Mouse (Mus musculus) regulatory T cell (primary cell): ENCODE data around the gene Clcf1.

Source experiments
- in situ Hi-C: fragments of 300-600 bp; cut with MboI, MseI; formaldehyde crosslinking; loops from one replicate; pipeline ENCODE4 v1.15.1; 2025; ENCODE audit warnings: high pct_unique_total_duplicates

Gene Clcf1

GRCm38 (mm10) chr19:4216041-4216685, 2.1 kb downstream of the Clcf1 start:
- in situ Hi-C loops: no loop called here

GRCm38 (mm10) chr19:4217140-4217539, 3.1 kb downstream of the Clcf1 start:
- in situ Hi-C loops: no loop called here

GRCm38 (mm10) chr19:4217855-4218254, 3.8 kb downstream of the Clcf1 start:
- in situ Hi-C loops: no loop called here

GRCm38 (mm10) chr19:4218293-4218692, 4.3 kb downstream of the Clcf1 start:
- in situ Hi-C loops: no loop called here

GRCm38 (mm10) chr19:4218784-4219183, 4.7 kb downstream of the Clcf1 start:
- in situ Hi-C loops: no loop called here

- in situ Hi-C loops: no loop called here
These were observed 5.9 kb downstream of the Clcf1 start for GRCm38 (mm10) chr19:4219943-4220342.

DNA sequence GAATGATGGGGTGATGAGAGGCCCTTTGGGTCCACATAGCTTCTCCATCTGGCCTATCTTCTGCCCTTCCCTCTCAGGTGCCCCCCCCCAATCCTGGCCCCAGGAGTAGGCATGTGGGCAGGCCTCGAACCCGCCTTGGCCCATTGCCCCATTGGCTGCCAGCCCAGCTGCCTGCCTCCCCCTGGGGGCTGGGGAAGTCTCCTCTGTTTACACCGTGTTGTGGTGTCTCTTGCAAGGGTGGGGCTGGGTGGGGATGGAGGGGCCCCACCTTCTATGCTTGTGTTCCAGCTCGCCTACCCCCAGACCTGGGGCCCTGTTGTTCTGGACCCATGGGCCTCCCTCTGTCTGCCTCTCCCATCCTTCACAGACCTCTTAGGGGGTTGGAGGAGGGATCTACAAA, 6.4 kb downstream of the Clcf1 start:
- in situ Hi-C loops: no loop called here

DNA sequence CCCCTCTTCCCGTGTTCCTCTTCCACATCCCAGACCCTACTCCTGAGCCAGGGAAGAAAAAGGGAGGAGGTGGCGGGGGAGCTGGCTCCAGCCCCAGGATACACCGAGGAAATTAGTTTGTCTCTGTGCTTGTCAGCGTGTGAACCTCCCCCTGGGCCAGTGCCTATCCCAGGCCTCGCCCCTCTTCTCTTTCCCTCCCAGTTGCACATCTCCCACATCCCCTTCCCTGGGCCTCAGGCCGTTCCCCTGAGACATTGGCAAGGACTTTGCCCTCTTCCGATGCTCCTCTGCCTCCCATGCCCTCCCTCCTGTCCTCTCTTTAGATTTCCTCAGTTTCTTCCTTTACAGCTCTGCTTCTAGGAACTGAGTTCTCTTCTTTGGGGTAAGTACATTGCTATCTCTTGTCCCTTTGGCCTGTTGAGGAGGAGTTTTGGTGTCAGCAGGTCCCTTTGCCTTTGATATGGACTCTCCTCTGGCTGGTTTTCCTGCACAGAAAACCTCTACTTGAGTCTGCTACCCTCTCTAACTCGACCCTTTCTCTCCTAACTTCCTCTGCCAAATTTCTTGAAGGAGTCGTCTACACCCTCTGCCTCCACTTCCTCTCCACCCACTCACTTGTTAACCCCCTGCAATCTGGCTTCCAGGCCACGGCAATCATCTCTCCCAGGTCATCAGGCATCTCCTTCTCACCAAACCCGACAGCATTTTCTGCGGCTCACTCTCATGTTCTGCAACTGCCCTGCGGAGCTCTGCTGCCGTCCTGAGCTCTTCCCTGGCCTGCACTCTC, 7.1 kb downstream of the Clcf1 start:
- in situ Hi-C loops: no loop called here

GRCm38 (mm10) chr19:4222165-4222564, 8.1 kb downstream of the Clcf1 start:
- in situ Hi-C loops: no loop called here

GRCm38 (mm10) chr19:4226779-4227178, 12.7 kb downstream of the Clcf1 start:
- in situ Hi-C loops: no loop called here

- in situ Hi-C loops: no loop called here
These were observed 13.4 kb downstream of the Clcf1 start for GRCm38 (mm10) chr19:4227446-4227845.

DNA sequence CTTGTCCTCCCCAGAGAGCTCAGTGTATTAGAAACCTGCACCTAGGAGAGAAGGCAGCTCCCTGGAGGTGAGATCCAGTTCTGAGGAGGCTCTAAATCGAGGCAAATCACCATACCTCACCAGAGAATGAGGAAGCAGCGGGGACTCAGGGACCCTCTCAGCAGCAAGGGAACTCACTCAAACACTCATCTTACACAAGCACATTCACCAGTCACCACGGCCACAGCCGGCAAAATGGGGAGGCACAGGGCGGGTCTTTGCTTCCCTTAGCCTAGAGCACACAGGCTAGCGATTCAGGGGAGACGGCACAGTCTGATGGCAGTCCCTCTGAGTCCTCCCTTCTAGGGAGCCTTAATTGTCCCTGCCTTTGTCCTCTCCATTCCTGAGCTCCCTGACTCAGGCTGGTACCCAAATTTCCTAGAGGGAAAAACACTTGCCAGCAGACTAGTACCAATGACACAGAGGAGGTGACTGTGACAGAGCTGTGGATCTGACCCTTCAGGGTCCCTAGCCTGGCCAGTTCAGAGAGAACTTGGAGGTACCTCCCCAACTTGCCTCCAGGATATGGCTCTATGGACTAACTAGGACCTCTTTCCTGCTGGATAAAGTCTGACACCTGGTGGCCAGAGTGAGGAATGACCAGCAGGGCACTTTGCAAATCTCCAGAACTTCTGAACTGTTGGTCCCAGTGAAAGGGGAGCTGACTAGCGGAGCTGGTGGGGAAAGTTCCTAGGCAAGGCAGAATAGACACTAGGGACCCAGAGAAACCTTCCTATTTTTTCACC, 14.0 kb downstream of the Clcf1 start:
- in situ Hi-C loops: no loop called here

GRCm38 (mm10) chr19:4228891-4229290, 14.9 kb downstream of the Clcf1 start:
- in situ Hi-C loops: no loop called here

DNA sequence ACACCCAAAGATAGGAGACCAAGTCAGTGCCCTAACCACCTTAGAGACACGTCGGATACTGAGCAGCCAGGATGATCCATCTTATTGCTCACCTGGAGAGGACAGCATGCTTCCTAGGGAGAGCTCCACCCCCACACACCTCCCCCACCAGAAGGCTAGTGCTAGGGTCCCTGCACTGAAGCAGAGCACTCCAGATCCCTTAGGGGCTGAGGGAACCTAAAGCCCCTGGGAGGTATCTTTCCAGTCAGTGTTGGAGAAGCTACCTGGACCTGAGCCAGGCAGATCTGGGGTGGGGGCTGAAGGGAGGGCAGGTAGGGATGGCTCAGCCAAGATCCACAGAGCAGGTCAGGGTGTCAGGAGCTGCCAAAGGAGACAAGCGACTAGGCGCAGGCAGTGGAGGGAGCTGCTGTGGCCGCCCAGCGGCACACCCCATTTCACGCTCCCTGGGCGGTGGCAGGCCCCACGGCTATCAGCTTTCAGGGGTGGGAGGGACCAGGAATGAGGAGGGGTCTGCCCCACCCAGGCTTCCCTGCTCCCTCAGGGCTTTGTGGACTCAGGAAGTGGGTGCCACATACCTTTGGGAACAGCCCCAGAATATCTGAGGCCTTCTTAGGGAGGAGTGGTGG, 15.5 kb downstream of the Clcf1 start:
- in situ Hi-C loops: no loop called here

DNA sequence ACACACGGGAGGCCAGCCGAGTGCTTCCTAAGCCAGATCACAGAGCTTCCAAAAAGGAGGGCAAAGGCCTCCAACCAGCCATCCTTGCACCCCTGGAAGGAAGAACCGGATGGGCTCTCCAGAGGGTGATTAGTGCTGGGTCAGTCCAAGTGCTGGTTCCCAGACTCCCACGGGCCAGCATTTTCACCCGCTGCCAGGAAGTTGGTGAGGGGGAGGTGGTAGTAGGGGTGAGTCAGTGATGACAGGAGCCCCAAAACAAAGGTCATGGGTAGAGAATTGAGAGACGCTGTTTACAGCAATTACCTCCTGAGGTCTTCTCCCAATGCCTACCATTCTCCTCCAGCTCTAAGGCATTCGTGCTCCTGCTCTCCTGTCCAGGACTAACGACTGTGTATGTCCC, 16.4 kb downstream of the Clcf1 start:
- in situ Hi-C loops: no loop called here

GRCm38 (mm10) chr19:4231253-4232185, 17.5 kb downstream of the Clcf1 start, which contains the start of gene Pold4:
Gene Pold4 (plus strand): TSS chr19:4231899.
- in situ Hi-C loops: no loop called here

DNA sequence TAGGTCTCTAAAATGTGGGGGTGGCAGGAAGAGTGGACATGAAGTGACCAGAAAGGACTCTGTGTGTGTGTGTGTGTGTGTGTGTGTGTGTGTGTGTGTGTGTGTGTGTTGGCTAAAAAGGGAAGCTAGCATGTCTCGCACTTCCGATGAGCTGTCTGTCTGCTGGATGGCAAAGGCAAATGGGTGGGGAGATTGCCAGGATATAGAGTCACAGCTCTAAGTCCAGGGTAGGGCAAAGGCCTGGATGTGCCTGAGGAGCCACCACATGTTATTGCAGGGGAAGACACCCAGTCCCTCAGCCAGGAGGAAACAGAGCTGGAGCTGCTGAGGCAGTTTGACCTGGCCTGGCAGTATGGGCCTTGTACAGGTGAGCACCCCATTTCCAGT, 18.1 kb downstream of the Clcf1 start:
- in situ Hi-C loops: no loop called here

GRCm38 (mm10) chr19:4232651-4233050, 18.6 kb downstream of the Clcf1 start:
- in situ Hi-C loops: no loop called here

DNA sequence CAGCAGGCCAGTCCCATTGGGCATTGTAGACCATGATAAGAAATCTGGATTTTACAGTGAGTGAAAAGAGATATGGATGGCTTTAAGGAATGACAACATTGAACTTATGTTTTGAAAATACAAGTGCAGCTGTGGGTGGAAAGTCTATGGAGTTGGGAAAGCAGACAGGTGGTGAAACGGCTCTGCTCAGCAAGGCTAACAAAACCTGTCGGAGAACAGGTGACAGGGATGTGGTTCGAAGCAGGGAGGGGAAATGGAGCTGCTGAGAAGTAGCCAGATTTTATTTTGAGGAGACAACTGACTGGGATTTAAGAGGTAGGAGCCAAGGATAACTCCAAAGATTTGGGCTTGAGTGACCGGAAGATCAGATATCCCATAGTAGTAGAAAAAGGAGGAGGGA, 20.5 kb downstream of the Clcf1 start:
- in situ Hi-C loops: no loop called here

DNA sequence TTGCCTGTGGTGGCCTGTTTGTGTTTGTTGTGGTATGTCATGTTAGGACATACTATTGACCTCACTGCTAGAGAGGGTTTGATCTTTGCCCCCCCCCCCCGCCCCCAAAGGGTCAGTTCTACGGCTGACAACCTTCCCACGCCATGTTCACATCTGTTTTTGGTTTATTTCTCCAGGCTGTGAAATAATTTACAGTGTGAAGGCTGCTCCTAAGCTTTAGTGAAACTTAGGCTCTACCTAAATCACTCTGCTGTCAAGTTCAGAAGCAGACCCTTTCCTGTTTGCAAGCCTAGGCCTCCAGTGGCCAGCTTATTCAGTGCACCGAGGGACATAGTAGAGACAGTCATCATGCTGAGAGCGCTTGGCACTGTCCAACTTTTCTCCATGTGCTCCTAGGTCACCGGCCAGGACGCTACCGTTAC, 26.2 kb downstream of the Clcf1 start:
- in situ Hi-C loops: no loop called here

GRCm38 (mm10) chr19:4242416-4242815, 28.4 kb downstream of the Clcf1 start:
- in situ Hi-C loops: no loop called here
